Mouse (Mus musculus): Measurements from ENCODE around the gene Dhx29.

Dhx29 gene

GRCm38 (mm10) chr13:112927287-112928001, at the start of gene Dhx29, which contains the start of gene Mtrex:
Gene Dhx29, plus strand, starts transcription at chr13:112927454.
Gene Mtrex, minus strand, starts transcription at chr13:112927398.
- DNase-seq (ENCODE audit: low read depth, low spot score): peak; percentile 97

GRCm38 (mm10) chr13:112887234-112887633, 40.0 kb upstream of the Dhx29 start:
- no peak for DNase-seq (ENCODE audit: low read depth, low spot score)

GRCm38 (mm10) chr13:112902176-112902575, 25.1 kb upstream of the Dhx29 start:
- no peak for DNase-seq (ENCODE audit: low read depth, low spot score)

- peak; percentile 72 for DNase-seq (ENCODE audit: low read depth, low spot score)
Measured at GRCm38 (mm10) chr13:112909663-112910062, 17.6 kb upstream of the Dhx29 start.

GRCm38 (mm10) chr13:112910434-112910833, 16.8 kb upstream of the Dhx29 start:
- DNase-seq (ENCODE audit: low read depth, low spot score): no peak

GRCm38 (mm10) chr13:112919141-112919865, 8.0 kb upstream of the Dhx29 start:
- no peak for DNase-seq (ENCODE audit: low read depth, low spot score)

GRCm38 (mm10) chr13:112920906-112921305, 6.3 kb upstream of the Dhx29 start:
- DNase-seq (ENCODE audit: low read depth, low spot score): no peak

GRCm38 (mm10) chr13:112925266-112925665, 2.0 kb upstream of the Dhx29 start:
- DNase-seq (ENCODE audit: low read depth, low spot score): no peak

- DNase-seq (ENCODE audit: low read depth, low spot score): no peak
Measured at GRCm38 (mm10) chr13:112925976-112926375, 1.3 kb upstream of the Dhx29 start.

- peak; percentile 70 for DNase-seq (ENCODE audit: low read depth, low spot score)
Measured at GRCm38 (mm10) chr13:112926796-112927195, 458 bp upstream of the Dhx29 start.

GRCm38 (mm10) chr13:112928038-112928668, 899 bp downstream of the Dhx29 start:
- no peak for DNase-seq (ENCODE audit: low read depth, low spot score)

GRCm38 (mm10) chr13:112938130-112938529, 10.9 kb downstream of the Dhx29 start:
- no peak for DNase-seq (ENCODE audit: low read depth, low spot score)

GRCm38 (mm10) chr13:112941879-112942330, 14.7 kb downstream of the Dhx29 start:
- DNase-seq (ENCODE audit: low read depth, low spot score): no peak

- DNase-seq (ENCODE audit: low read depth, low spot score): no peak
Measured at GRCm38 (mm10) chr13:112945312-112945711, 18.1 kb downstream of the Dhx29 start.

- no peak for DNase-seq (ENCODE audit: low read depth, low spot score)
Measured at GRCm38 (mm10) chr13:112945900-112946299, 18.6 kb downstream of the Dhx29 start.

GRCm38 (mm10) chr13:112954067-112954466, 26.8 kb downstream of the Dhx29 start:
- DNase-seq (ENCODE audit: low read depth, low spot score): no peak

- no peak for DNase-seq (ENCODE audit: low read depth, low spot score)
Measured at GRCm38 (mm10) chr13:112963081-112963480, 35.8 kb downstream of the Dhx29 start.

GRCm38 (mm10) chr13:112964421-112964820, 37.2 kb downstream of the Dhx29 start:
- no peak for DNase-seq (ENCODE audit: low read depth, low spot score)

- no peak for DNase-seq (ENCODE audit: low read depth, low spot score)
Measured at GRCm38 (mm10) chr13:112967267-112967666, 40.0 kb downstream of the Dhx29 start.

GRCm38 (mm10) chr13:112976720-112977119, 49.5 kb downstream of the Dhx29 start:
- DNase-seq (ENCODE audit: low read depth, low spot score): no peak

GRCm38 (mm10) chr13:112985605-112986450, 58.6 kb downstream of the Dhx29 start:
- DNase-seq (ENCODE audit: low read depth, low spot score): no peak

Data from CD4-positive, CD25-positive, alpha-beta regulatory T cell, adult 2 months (primary cell).